Mouse (Mus musculus) spleen, adult 10 weeks (tissue): ENCODE measurements around the gene Osbpl9. TPM values are rescaled to one million over a fixed set of nuclear protein-coding genes. Genes with fewer than 3 reads are reported as not detected.

Source experiments
- polyA plus RNA-seq: library from polyadenylated mRNA; stranded (reverse); fragments of 350-450 nt; fragmentation: Illumina TruSeq; extraction: RNeasy Lipid Tissue Mini Kit (QIAGEN cat#74804); gene quantifications from one replicate; pipeline ENCODE4 v1.2.3, GENCODE M21; 2015; ENCODE audit warnings: low replicate concordance; ENCODE audit not compliant: insufficient read depth

Osbpl9 gene
- polyA plus RNA-seq = 155 TPM

DNA sequence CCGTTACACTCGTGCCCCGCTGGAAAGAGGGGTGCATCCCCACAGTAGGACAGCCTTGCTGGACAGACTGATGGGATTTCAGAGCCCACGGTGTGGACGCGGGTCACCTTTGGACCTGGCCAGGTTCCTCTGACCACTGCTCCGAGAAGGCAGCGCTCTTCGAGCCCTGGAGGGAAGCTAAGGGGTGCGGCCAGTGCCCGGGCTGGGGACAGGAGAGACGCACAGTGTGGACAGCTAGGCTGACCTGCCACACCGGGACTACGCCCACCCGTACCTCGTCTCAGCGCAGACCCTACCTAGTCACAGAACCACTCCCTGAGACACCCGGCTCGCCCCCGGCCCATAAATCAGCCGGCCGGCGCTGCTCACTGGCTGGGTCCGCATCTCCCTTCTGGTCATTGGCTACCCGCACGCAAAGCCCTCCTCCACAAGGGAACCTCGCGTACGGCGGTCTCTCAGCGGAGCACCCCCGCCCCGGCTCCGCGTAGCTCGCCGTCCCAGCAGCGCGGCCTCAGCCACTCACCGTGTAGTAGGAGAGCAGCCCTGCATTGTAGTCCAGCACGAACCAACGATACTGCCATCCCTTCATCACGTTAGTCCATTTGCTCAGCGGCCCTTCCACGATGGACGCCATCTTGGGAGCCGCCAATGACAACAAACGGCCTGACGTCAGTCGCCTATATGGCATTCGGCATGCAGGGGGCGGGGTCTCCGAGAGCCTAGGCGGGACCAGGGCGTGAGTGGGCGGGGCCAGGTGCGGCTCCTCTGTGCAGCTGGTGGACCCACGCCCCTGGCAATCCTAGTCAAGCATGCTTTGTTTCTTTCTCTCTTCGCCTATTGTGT, at the start of gene Osbpl9:
TSS of gene Osbpl9 (minus strand) at position 691 of the 843 bp plus-strand sequence.

GRCm38 (mm10) chr4:109234185-109234584, 32.1 kb upstream of the Osbpl9 start, which contains the start of gene Calr4:
Calr4 (plus strand) TSS chr4:109234485.

Other genes with a start within 250 kb of the Osbpl9 start
- gene Nrd1, start 201.6 kb downstream of the Osbpl9 start, polyA plus RNA-seq = 212 TPM
- not detected for gene Calr4, start 32.2 kb upstream of the Osbpl9 start, polyA plus RNA-seq
- 126 TPM for gene Eps15, start 78.0 kb upstream of the Osbpl9 start, polyA plus RNA-seq
- gene Ttc39a, start 204.4 kb upstream of the Osbpl9 start, polyA plus RNA-seq = 7.5 TPM